Mouse (Mus musculus) limb, embryonic 10.5 days (tissue): ENCODE measurements around the gene Gm9602. TPM values are rescaled to one million over a fixed set of nuclear protein-coding genes. Genes with fewer than 3 reads are reported as not detected.
"Not testable (repeated sequence)": the region's sequence is repeated elsewhere in the genome, so short reads cannot be mapped to it uniquely, and the experiment has no call there.

ENCODE experiments used
- DNase-seq: peaks from one replicate; pipeline ENCODE4 v3.0.0-alpha.2; 2017; ENCODE audit warnings: low spot score
- H3K27ac ChIP-seq: fragments of 300-500 bp; sonication (generic); 2 replicates; pipeline ENCODE4 v1.5.1; 2016; ENCODE audit warnings: mild to moderate bottlenecking
- H3K27me3 ChIP-seq: fragments of 300-500 bp; sonication (generic); 2 replicates; pipeline ENCODE4 v1.6.1; 2016; ENCODE audit warnings: low read depth, mild to moderate bottlenecking; ENCODE audit not compliant: poor library complexity, severe bottlenecking
- H3K36me3 ChIP-seq: fragments of 300-500 bp; sonication (generic); 2 replicates; pipeline ENCODE4 v1.6.1; 2016; ENCODE audit warnings: mild to moderate bottlenecking, moderate library complexity
- H3K4me1 ChIP-seq: fragments of 300-500 bp; sonication (generic); 2 replicates; pipeline ENCODE4 v1.6.1; 2016
- H3K4me3 ChIP-seq: fragments of 300-500 bp; sonication (generic); 2 replicates; pipeline ENCODE4 v1.5.1; 2016; ENCODE audit warnings: mild to moderate bottlenecking, moderate library complexity
- H3K9me3 ChIP-seq: fragments of 300-500 bp; sonication (generic); replicated peaks from 2 replicates; pipeline ENCODE4 v1.6.1; 2016; ENCODE audit warnings: mild to moderate bottlenecking
- WGBS: fragments of 180-500 bp; shearing (Covaris S2); methylation state at CpG from one replicate; pipeline ENCODE4 v1.1.7; 2016; 5-methylcytosine and 5-hydroxymethylcytosine counted together
- polyA plus RNA-seq: library from polyadenylated mRNA; unstranded; fragments of >200 nt; fragmentation: Nextera tagmentation; extraction: Ambion mirVana; gene quantifications from 2 replicates; pipeline ENCODE4 v1.2.1, GENCODE M21; 2016

Gm9602 gene
- polyA plus RNA-seq = not detected in 2 replicates

DNA sequence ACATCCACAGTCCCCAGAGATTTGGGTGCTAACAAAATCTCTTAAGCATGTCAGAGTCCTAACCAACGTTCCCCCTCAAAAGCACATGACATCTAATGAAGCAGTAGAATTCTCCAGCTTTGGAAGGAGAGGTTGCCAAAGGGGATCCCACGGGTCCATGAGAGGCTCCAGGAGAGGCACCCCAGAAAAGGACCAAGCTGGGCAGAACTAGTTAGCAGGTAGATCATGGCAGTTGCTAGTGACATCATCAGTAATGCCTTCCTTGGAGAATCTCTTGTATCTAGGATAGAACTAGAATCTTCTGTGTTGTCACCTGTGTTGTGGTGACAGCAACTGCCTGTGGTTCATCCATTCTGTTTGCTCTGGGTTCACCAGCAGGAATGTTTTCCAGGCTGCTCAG is at the start of gene Gm9602:
Gene Gm9602, plus strand, starts transcription at position 301 of the 400 bp plus-strand sequence.
- H3K4me3 ChIP-seq, H3K9me3 ChIP-seq, H3K27ac ChIP-seq, H3K27me3 ChIP-seq, H3K36me3 ChIP-seq, H3K4me1 ChIP-seq, DNase-seq: not testable (repeated sequence)
- WGBS = 75% methylated on average over 1 of the region's 2 CpGs

GRCm38 (mm10) chr14:4806421-4806820 is 30.3 kb downstream of the Gm9602 start:
- 90% methylated on average over 6 of the region's 6 CpGs for WGBS
- H3K4me3 ChIP-seq = not testable (repeated sequence)

DNA sequence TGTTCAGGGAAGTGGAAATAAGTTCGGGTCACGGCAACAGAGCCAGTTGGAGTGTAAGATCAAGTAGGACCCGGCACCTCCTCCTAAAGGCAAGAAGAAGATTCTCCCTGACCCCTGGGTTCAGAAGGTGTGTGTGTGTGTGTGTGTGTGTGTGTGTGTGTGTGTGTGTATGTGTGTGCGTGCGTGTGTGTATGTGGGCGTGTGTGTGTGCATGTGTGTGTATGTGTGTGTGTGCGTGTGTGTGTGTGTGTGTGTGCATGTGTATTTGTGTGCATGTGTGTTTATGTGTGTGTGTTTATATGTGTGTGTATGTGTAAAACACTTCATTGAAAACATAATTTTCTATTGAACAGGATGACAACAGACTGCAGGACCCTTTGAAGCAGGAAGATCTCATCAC is 45.8 kb downstream of the Gm9602 start:
- not testable (repeated sequence) for H3K27me3 ChIP-seq, H3K36me3 ChIP-seq, H3K4me3 ChIP-seq, H3K9me3 ChIP-seq, DNase-seq, H3K4me1 ChIP-seq, H3K27ac ChIP-seq
- WGBS = 79% methylated on average over 2 of the region's 7 CpGs

More at GRCm38 (mm10) chr14:4806421-4806820, 30.3 kb downstream of the Gm9602 start:
- H3K27ac ChIP-seq, H3K27me3 ChIP-seq, H3K36me3 ChIP-seq, DNase-seq, H3K9me3 ChIP-seq, H3K4me1 ChIP-seq: not testable (repeated sequence)

Other genes with a start within 250 kb of the Gm9602 start
- not detected in 2 replicates for gene Gm3047, start 220.9 kb upstream of the Gm9602 start, polyA plus RNA-seq
- not detected in 2 replicates for gene Gm8159, start 144.0 kb upstream of the Gm9602 start, polyA plus RNA-seq
- gene Gm3239, start 112.1 kb upstream of the Gm9602 start, polyA plus RNA-seq = not detected in 2 replicates
- gene Gm7876, start 67.1 kb upstream of the Gm9602 start, polyA plus RNA-seq = not detected in 2 replicates
- 0.20 TPM in 1 of 2 replicates, not detected in the other for gene Gm3252, start 49.6 kb upstream of the Gm9602 start, polyA plus RNA-seq
- not detected in 2 replicates for gene Gm3269, start 61.8 kb downstream of the Gm9602 start, polyA plus RNA-seq
- gene Gm3264, start 79.2 kb downstream of the Gm9602 start, polyA plus RNA-seq = 0.46 and 1.4 TPM in 2 replicates
- not detected in 2 replicates for gene Gm3278, start 116.1 kb downstream of the Gm9602 start, polyA plus RNA-seq
- gene Gm8297, start 207.6 kb downstream of the Gm9602 start, polyA plus RNA-seq = not detected in 2 replicates
- not detected in 2 replicates for gene Gm3298, start 239.6 kb downstream of the Gm9602 start, polyA plus RNA-seq